ENCODE assay signal across 24 mouse cellular contexts in genomic region chr12:8703988-8704387, GRCm38 (mm10).
"Had no signal": no experiment of that assay in that cellular context is flagged by ENCODE, and none has a peak within 500 bp of the region (broad histone marks: within the 10 kb centered on the region; RNA-seq: fewer than 3 reads in every experiment).

No protein-coding gene starts in this region.

- H3K4me3 ChIP-seq: heart, adult 2 months; heart, embryonic 13.5 days; heart, embryonic 15.5 days; hindbrain, embryonic 13.5 days; hindbrain, embryonic 15.5 days; kidney, embryonic 15.5 days; limb, embryonic 13.5 days; limb, embryonic 15.5 days; liver, embryonic 12.5 days had no signal

- H3K27ac ChIP-seq: heart, adult 2 months; heart, embryonic 13.5 days; heart, embryonic 15.5 days; hindbrain, embryonic 13.5 days; hindbrain, embryonic 15.5 days; hindbrain, postnatal 0 days; kidney, embryonic 15.5 days; kidney, postnatal 0 days; limb, embryonic 13.5 days; limb, embryonic 15.5 days; liver, embryonic 12.5 days; liver, embryonic 14.5 days had no signal

- H3K9ac ChIP-seq: heart, embryonic 13.5 days; heart, embryonic 15.5 days; hindbrain, embryonic 13.5 days; hindbrain, embryonic 15.5 days; kidney, embryonic 15.5 days; limb, embryonic 13.5 days; limb, embryonic 15.5 days; liver, embryonic 12.5 days; liver, embryonic 14.5 days had no signal

- DNase-seq: gastrocnemius, postnatal 14 days; gastrocnemius, postnatal 36 days; heart, adult 11 months; heart, adult 2 months; heart, postnatal 14 days; heart, postnatal 36 days; kidney, adult 11 months; kidney, adult 2 months; kidney, adult 9 months; kidney, postnatal 14 days; kidney, postnatal 4 days; layer of hippocampus, adult 9-11 months; layer of hippocampus, postnatal 36 days had no signal

- H3K4me1 ChIP-seq: heart, embryonic 13.5 days; heart, embryonic 15.5 days; hindbrain, embryonic 13.5 days; hindbrain, embryonic 15.5 days; kidney, embryonic 15.5 days; limb, embryonic 13.5 days; limb, embryonic 15.5 days had no signal

- H3K9me3 ChIP-seq: heart, embryonic 13.5 days; heart, embryonic 15.5 days; hindbrain, embryonic 13.5 days; hindbrain, embryonic 15.5 days; kidney, embryonic 15.5 days; limb, embryonic 13.5 days; limb, embryonic 15.5 days; liver, embryonic 12.5 days had no signal

- H3K27me3 ChIP-seq: heart, embryonic 13.5 days; heart, embryonic 15.5 days; hindbrain, embryonic 13.5 days; hindbrain, embryonic 15.5 days; kidney, embryonic 15.5 days; limb, embryonic 13.5 days; limb, embryonic 15.5 days; liver, embryonic 12.5 days had no signal
